ENCODE assay signal across 16 mouse cellular contexts in the genomic region with DNA sequence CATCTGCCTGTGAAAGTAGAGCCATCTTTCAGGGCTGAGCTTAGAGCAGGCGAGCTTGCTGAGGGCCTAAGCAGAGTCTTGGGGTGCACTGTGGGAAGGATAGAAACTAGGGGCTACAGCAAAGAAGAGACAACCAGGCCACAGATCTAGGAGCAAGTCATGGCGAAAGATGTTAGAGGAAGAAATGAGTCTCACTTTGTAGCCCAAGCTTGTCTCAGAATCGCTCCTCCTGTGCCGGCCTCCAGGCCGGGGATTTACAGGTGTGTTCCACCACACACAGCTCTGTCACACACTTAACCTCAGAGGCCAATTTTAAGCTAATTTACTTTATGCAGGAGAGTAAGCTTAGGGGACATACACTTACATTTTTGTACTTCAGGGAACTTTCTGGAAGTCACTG.
"Had no signal": no experiment of that assay in that cellular context is flagged by ENCODE, and none has a peak within 500 bp of the region (broad histone marks: within the 10 kb centered on the region; RNA-seq: fewer than 3 reads in every experiment).

No protein-coding gene starts in this region.

- H3K36me3 ChIP-seq: neural tube, embryonic 15.5 days had no signal

- H3K9ac ChIP-seq: neural tube, embryonic 13.5 days; neural tube, embryonic 15.5 days; stomach, embryonic 15.5 days had no signal

- H3K4me3 ChIP-seq: neural tube, embryonic 13.5 days; neural tube, embryonic 15.5 days; stomach, embryonic 15.5 days had no signal

- H3K4me2 ChIP-seq: neural tube, embryonic 13.5 days; neural tube, embryonic 15.5 days; stomach, embryonic 15.5 days had no signal

- DNase-seq: retina, postnatal 1 day; right cerebral cortex, adult 18-20 months; right cerebral cortex, postnatal 14 days; right cerebral cortex, postnatal 25 days; right cerebral cortex, postnatal 4 days; spleen, adult 18-20 months; thymus, adult 18-20 months; thymus, adult 2 months; thymus, postnatal 14 days; thymus, postnatal 25 days; thymus, postnatal 36 days; thymus, postnatal 4 days had no signal

- H3K4me1 ChIP-seq: neural tube, embryonic 13.5 days; neural tube, embryonic 15.5 days; stomach, embryonic 15.5 days had no signal

- H3K9me3 ChIP-seq: neural tube, embryonic 13.5 days; neural tube, embryonic 15.5 days; stomach, embryonic 15.5 days had no signal

- H3K27ac ChIP-seq: neural tube, embryonic 13.5 days; neural tube, embryonic 15.5 days; stomach, embryonic 15.5 days; stomach, postnatal 0 days had no signal

- H3K27me3 ChIP-seq: neural tube, embryonic 13.5 days; neural tube, embryonic 15.5 days; stomach, embryonic 15.5 days had no signal
